Mouse (Mus musculus): ENCODE measurements around the gene Ugt3a2.

- TF ChIP-seq ZC3H11A (IDR thresholded peaks at IDR 0.05; ENCODE audit: borderline replicate concordance, low read depth, low read length) (no peak), HCFC1 (IDR thresholded peaks at IDR 0.05; ENCODE audit: borderline replicate concordance, insufficient read depth, low read length) (no peak), ZNF384 (IDR thresholded peaks at IDR 0.05; ENCODE audit: low read depth, low read length) (no peak)
Measured at GRCm38 (mm10) chr15:9368774-9369173, 33.4 kb downstream of the Ugt3a2 start.
